Mouse (Mus musculus) retina, embryonic 14.5 days (tissue): ENCODE measurements at regions not wholly inside any gene's neighbourhood (a gene's known extent, or its start where the extent isn't known, plus 50 kb on each side); places are given as distances from the start of the nearest gene placed in this dataset.

Experiments used
- DNase-seq: peaks from one replicate; pipeline ENCODE4 v3.0.0-alpha.2; 2015; ENCODE audit warnings: low spot score

- DNase-seq, result no peak
Measured at GRCm38 (mm10) chr6:51010536-51010935, 356.3 kb upstream of the Npvf start.

- no peak for DNase-seq
Measured at GRCm38 (mm10) chr6:51012086-51012830, 358.0 kb upstream of the Npvf start.

GRCm38 (mm10) chr6:51015735-51016134 is 361.5 kb upstream of the Npvf start:
- no peak for DNase-seq

GRCm38 (mm10) chr6:51016441-51017070 is 362.3 kb upstream of the Npvf start:
- DNase-seq, result peak; percentile 90

- DNase-seq, result peak; percentile 77
Measured at GRCm38 (mm10) chr6:51017260-51017999, 363.2 kb upstream of the Npvf start.

- DNase-seq, result no peak
Measured at GRCm38 (mm10) chr6:51021206-51021605, 367.0 kb upstream of the Npvf start.

GRCm38 (mm10) chr6:51023361-51023760 is 369.1 kb upstream of the Npvf start:
- DNase-seq, result no peak

GRCm38 (mm10) chr6:51024756-51025155 is 370.5 kb upstream of the Npvf start:
- no peak for DNase-seq

GRCm38 (mm10) chr6:51025411-51025810 is 371.2 kb upstream of the Npvf start:
- DNase-seq, result no peak

GRCm38 (mm10) chr6:51027296-51027695 is 373.1 kb upstream of the Npvf start:
- DNase-seq, result no peak

GRCm38 (mm10) chr6:51029516-51029915 is 375.3 kb upstream of the Npvf start:
- DNase-seq, result no peak

GRCm38 (mm10) chr6:51029953-51030352 is 375.7 kb upstream of the Npvf start:
- no peak for DNase-seq

- DNase-seq, result no peak
Measured at GRCm38 (mm10) chr6:51033835-51034234, 379.6 kb upstream of the Npvf start.

- no peak for DNase-seq
Measured at GRCm38 (mm10) chr6:51036074-51036473, 381.8 kb upstream of the Npvf start.

- no peak for DNase-seq
Measured at GRCm38 (mm10) chr6:51036553-51036952, 382.3 kb upstream of the Npvf start.

GRCm38 (mm10) chr6:51036956-51037355 is 382.7 kb upstream of the Npvf start:
- DNase-seq, result no peak

GRCm38 (mm10) chr6:51039486-51040180 is 385.4 kb upstream of the Npvf start:
- no peak for DNase-seq

- no peak for DNase-seq
Measured at GRCm38 (mm10) chr6:51043970-51044369, 388.5 kb upstream of the Nfe2l3 start.

- DNase-seq, result no peak
Measured at GRCm38 (mm10) chr6:51044873-51045272, 387.6 kb upstream of the Nfe2l3 start.

GRCm38 (mm10) chr6:51052451-51052921 is 380.0 kb upstream of the Nfe2l3 start:
- DNase-seq, result peak; percentile 57

- DNase-seq, result peak; percentile 65
Measured at GRCm38 (mm10) chr6:51057229-51057628, 375.2 kb upstream of the Nfe2l3 start.
